Mouse (Mus musculus): Measurements from ENCODE around the gene Dctn3. TPM values are rescaled to one million over a fixed set of nuclear protein-coding genes. Genes with fewer than 3 reads are reported as not detected.
A peak's percentile ranks its signal among the peaks of the same experiment; 100 is the strongest.

The Dctn3 gene
- polyA plus RNA-seq, 1 experiment, result 25.4 TPM

- WGBS, result 88% methylated on average over 5 of the region's 5 CpGs
- DNase-seq (ENCODE audit: low read depth in 1 of 2, low spot score in 2 of 2), result no peak
- TF ChIP-seq POLR2A (IDR thresholded peaks at IDR 0.05; ENCODE audit: low read depth, low read length) (no peak), CTCF (IDR thresholded peaks at IDR 0.05; ENCODE audit: extremely low read depth, insufficient read depth, insufficient read length, insufficient replicate concordance) (peak; percentile 11; the same call in 1 of the 2 replicates)
These were observed 7.4 kb downstream of the Dctn3 start for GRCm38 (mm10) chr4:41715596-41715995.

GRCm38 (mm10) chr4:41715082-41715481, 7.9 kb downstream of the Dctn3 start:
- peaks cover 16% of the 10 kb centered on the region for H3K36me3 ChIP-seq (ENCODE audit: control insufficient read depth, insufficient read depth, low read length)
- H3K27ac ChIP-seq (ENCODE audit: insufficient read depth, low read length), result no peak overlapping the region
- H3K4me1 ChIP-seq (ENCODE audit: control insufficient read depth, insufficient read depth, insufficient read length), result peaks cover 8% of the 10 kb centered on the region; the same call in 1 of the 2 replicates
- H3K4me3 ChIP-seq (ENCODE audit: extremely low read depth, insufficient read depth, insufficient read length), result no peak overlapping the region
- TF ChIP-seq POLR2A (IDR thresholded peaks at IDR 0.05; ENCODE audit: low read depth, low read length), result no peak
- TF ChIP-seq CTCF (IDR thresholded peaks at IDR 0.05; ENCODE audit: extremely low read depth, insufficient read depth, insufficient read length, insufficient replicate concordance), result no peak
- WGBS, result 81% methylated on average over 8 of the region's 8 CpGs
- H3K27me3 ChIP-seq (ENCODE audit: control insufficient read depth, insufficient read depth, low read length), result no peaks in the 10 kb centered on the region
- DNase-seq (ENCODE audit: low read depth in 1 of 2, low spot score in 2 of 2), result no peak

More at GRCm38 (mm10) chr4:41715596-41715995, 7.4 kb downstream of the Dctn3 start:
- peaks cover 8% of the 10 kb centered on the region; the same call in 1 of the 2 replicates for H3K4me1 ChIP-seq (ENCODE audit: control insufficient read depth, insufficient read depth, insufficient read length)
- no peak overlapping the region for H3K27ac ChIP-seq (ENCODE audit: insufficient read depth, low read length)
- H3K36me3 ChIP-seq (ENCODE audit: control insufficient read depth, insufficient read depth, low read length), result peaks cover 16% of the 10 kb centered on the region
- H3K4me3 ChIP-seq (ENCODE audit: extremely low read depth, insufficient read depth, insufficient read length), result no peak overlapping the region
- H3K27me3 ChIP-seq (ENCODE audit: control insufficient read depth, insufficient read depth, low read length), result no peaks in the 10 kb centered on the region

GRCm38 (mm10) chr4:41714276-41714675, 8.7 kb downstream of the Dctn3 start:
- peak; percentile 70; the same call in 1 of the 2 replicates for TF ChIP-seq CTCF (IDR thresholded peaks at IDR 0.05; ENCODE audit: extremely low read depth, insufficient read depth, insufficient read length, insufficient replicate concordance)
- TF ChIP-seq POLR2A (IDR thresholded peaks at IDR 0.05; ENCODE audit: low read depth, low read length), result no peak
- Histone ChIP-seq H3K27ac (ENCODE audit: insufficient read depth, low read length) (no peak overlapping the region), H3K4me1 (ENCODE audit: control insufficient read depth, insufficient read depth, insufficient read length) (peaks cover 8% of the 10 kb centered on the region; the same call in 1 of the 2 replicates), H3K4me3 (ENCODE audit: extremely low read depth, insufficient read depth, insufficient read length) (no peak overlapping the region; the same call in 1 of the 2 replicates), H3K27me3 (ENCODE audit: control insufficient read depth, insufficient read depth, low read length) (no peaks in the 10 kb centered on the region), H3K36me3 (ENCODE audit: control insufficient read depth, insufficient read depth, low read length) (peaks cover 11% of the 10 kb centered on the region)
- WGBS, result 16% methylated on average over 8 of the region's 8 CpGs
- DNase-seq (ENCODE audit: low read depth in 1 of 2, low spot score in 2 of 2), result peak; percentile 42 to 56

- H3K4me1 ChIP-seq (ENCODE audit: control insufficient read depth, insufficient read depth, insufficient read length), result peaks cover 8% of the 10 kb centered on the region; the same call in 1 of the 2 replicates
- no peaks in the 10 kb centered on the region for H3K27me3 ChIP-seq (ENCODE audit: control insufficient read depth, insufficient read depth, low read length)
- DNase-seq (ENCODE audit: low read depth in 1 of 2, low spot score in 2 of 2), result peak; percentile 53 to 75
- TF ChIP-seq CTCF (IDR thresholded peaks at IDR 0.05; ENCODE audit: extremely low read depth, insufficient read depth, insufficient read length, insufficient replicate concordance), result no peak
- TF ChIP-seq POLR2A (IDR thresholded peaks at IDR 0.05; ENCODE audit: low read depth, low read length), result peak; percentile 84
- WGBS, result under 1% methylated on average over 61 of the region's 61 CpGs
- H3K4me3 ChIP-seq (ENCODE audit: extremely low read depth, insufficient read depth, insufficient read length), result peak within 1 kb of the TSS; percentile 96
- H3K27ac ChIP-seq (ENCODE audit: insufficient read depth, low read length), result peak within 1 kb of the TSS; percentile 50; the same call in 1 of the 2 replicates
- H3K36me3 ChIP-seq (ENCODE audit: control insufficient read depth, insufficient read depth, low read length), result peaks cover 5% of the 10 kb centered on the region
These were observed 9.5 kb downstream of the Dctn3 start, which contains the start of gene Rpp25l for GRCm38 (mm10) chr4:41713197-41714067. TSS of gene Rpp25l (minus strand) at chr4:41713534.

GRCm38 (mm10) chr4:41712421-41713196, 10.4 kb downstream of the Dctn3 start:
- H3K4me1 ChIP-seq (ENCODE audit: control insufficient read depth, insufficient read depth, insufficient read length), result peaks cover 8% of the 10 kb centered on the region; the same call in 1 of the 2 replicates
- H3K4me3 ChIP-seq (ENCODE audit: extremely low read depth, insufficient read depth, insufficient read length), result peak overlapping the region; percentile 96
- H3K27me3 ChIP-seq (ENCODE audit: control insufficient read depth, insufficient read depth, low read length), result no peaks in the 10 kb centered on the region
- WGBS, result 57% methylated on average over 31 of the region's 31 CpGs
- DNase-seq (ENCODE audit: low read depth in 1 of 2, low spot score in 2 of 2), result no peak
- peaks cover 1% of the 10 kb centered on the region; the same call in 1 of the 2 replicates for H3K36me3 ChIP-seq (ENCODE audit: control insufficient read depth, insufficient read depth, low read length)
- H3K27ac ChIP-seq (ENCODE audit: insufficient read depth, low read length), result no peak overlapping the region
- TF ChIP-seq POLR2A (IDR thresholded peaks at IDR 0.05; ENCODE audit: low read depth, low read length) (no peak), CTCF (IDR thresholded peaks at IDR 0.05; ENCODE audit: extremely low read depth, insufficient read depth, insufficient read length, insufficient replicate concordance) (no peak)

- WGBS, result 88% methylated on average over 16 of the region's 16 CpGs
- TF ChIP-seq CTCF (IDR thresholded peaks at IDR 0.05; ENCODE audit: extremely low read depth, insufficient read depth, insufficient read length, insufficient replicate concordance) (no peak), POLR2A (IDR thresholded peaks at IDR 0.05; ENCODE audit: low read depth, low read length) (no peak)
These were observed 11.1 kb downstream of the Dctn3 start for GRCm38 (mm10) chr4:41711705-41712375.

More at GRCm38 (mm10) chr4:41711705-41712375, 11.1 kb downstream of the Dctn3 start:
- peaks cover 10% of the 10 kb centered on the region; the same call in 1 of the 2 replicates for H3K4me1 ChIP-seq (ENCODE audit: control insufficient read depth, insufficient read depth, insufficient read length)
- no peak overlapping the region for H3K27ac ChIP-seq (ENCODE audit: insufficient read depth, low read length)
- no peak overlapping the region for H3K4me3 ChIP-seq (ENCODE audit: extremely low read depth, insufficient read depth, insufficient read length)
- no peaks in the 10 kb centered on the region; the same call in 1 of the 2 replicates for H3K36me3 ChIP-seq (ENCODE audit: control insufficient read depth, insufficient read depth, low read length)
- no peaks in the 10 kb centered on the region for H3K27me3 ChIP-seq (ENCODE audit: control insufficient read depth, insufficient read depth, low read length)
- no peak for DNase-seq (ENCODE audit: low read depth in 1 of 2, low spot score in 2 of 2)

Data from spleen, adult 2 months (tissue).